ENCODE assay signal across 9 mouse cellular contexts in genomic region chr6:50536461-50536892, GRCm38 (mm10). TPM values are rescaled to one million over a fixed set of nuclear protein-coding genes. Genes with fewer than 3 reads are reported as not detected.
DNase-seq lines count a peak whose midpoint lies in the region; ATAC-seq and TF ChIP-seq lines count a peak whose summit lies in the region.
"Had no signal": no experiment of that assay in that cellular context is flagged by ENCODE, and none has a peak within 500 bp of the region (broad histone marks: within the 10 kb centered on the region; RNA-seq: fewer than 3 reads in every experiment).

No protein-coding gene starts in this region.

- peak; percentile 81 for DNase-seq in ES-E14 (ENCODE audit: low read depth, low spot score)
- DNase-seq in cerebellum, adult 11-12 months, result peak; percentile 59
- peak; percentile 88 for DNase-seq in heart, postnatal 4 days
- DNase-seq in layer of hippocampus, adult 8-10 months (ENCODE audit: low spot score in 2 of 2), result peak; percentile 50 to 57
- DNase-seq in lung, postnatal 0 days (ENCODE audit: low spot score), result peak; percentile 93
- peak; percentile 38 for DNase-seq in ovary, postnatal 10 days (ENCODE audit: low spot score)
- peak; percentile 52 to 87 for DNase-seq in thymus, postnatal 10 days (ENCODE audit: low spot score in 2 of 2)

- TF ChIP-seq EP300 in lung, postnatal 0 days (IDR thresholded peaks at IDR 0.05), result no peak

- H3K4me2 ChIP-seq in forebrain, embryonic 16.5 days (ENCODE audit: low read length), result no peak overlapping the region
- H3K4me2 ChIP-seq in lung, postnatal 0 days (replicated peaks; ENCODE audit: low read depth, low read length), result no peak overlapping the region
- H3K4me2 ChIP-seq: liver, embryonic 15.5 days had no signal

- no peak overlapping the region for H3K9ac ChIP-seq in ES-E14 (ENCODE audit: insufficient read depth, low read depth, low read length, poor library complexity, severe bottlenecking)
- H3K9ac ChIP-seq in forebrain, embryonic 16.5 days (replicated peaks; ENCODE audit: low read depth, low read length), result no peak overlapping the region
- H3K9ac ChIP-seq in lung, postnatal 0 days (replicated peaks; ENCODE audit: low read depth), result no peak overlapping the region
- H3K9ac ChIP-seq: liver, embryonic 15.5 days had no signal

- H3K9me3 ChIP-seq in ES-E14 (ENCODE audit: control insufficient read depth, insufficient read depth, low read depth, low read length), result no peaks in the 10 kb centered on the region
- H3K9me3 ChIP-seq in forebrain, embryonic 16.5 days (ENCODE audit: control insufficient read depth, low read length), result no peaks in the 10 kb centered on the region
- no peaks in the 10 kb centered on the region for H3K9me3 ChIP-seq in lung, postnatal 0 days (ENCODE audit: low read length)
- H3K9me3 ChIP-seq: liver, embryonic 15.5 days had no signal

- no peaks in the 10 kb centered on the region for H3K27me3 ChIP-seq in forebrain, embryonic 16.5 days (replicated peaks; ENCODE audit: control insufficient read depth, insufficient read depth, low read length)
- no peaks in the 10 kb centered on the region for H3K27me3 ChIP-seq in lung, postnatal 0 days (replicated peaks; ENCODE audit: insufficient read depth, low read length)

- H3K27ac ChIP-seq in ES-E14 (ENCODE audit: insufficient read depth, low read depth, low read length, poor library complexity, severe bottlenecking), result no peak overlapping the region
- H3K27ac ChIP-seq in forebrain, embryonic 16.5 days (ENCODE audit: low read length), result no peak overlapping the region
- no peak overlapping the region for H3K27ac ChIP-seq in lung, postnatal 0 days (ENCODE audit: low read length)
- H3K27ac ChIP-seq: liver, embryonic 15.5 days had no signal

- no peaks in the 10 kb centered on the region for H3K4me1 ChIP-seq in ES-E14 (ENCODE audit: control insufficient read depth in 2 of 2, insufficient read depth in 2 of 2, low read length in 2 of 2, poor library complexity in 1 of 2)
- H3K4me1 ChIP-seq in forebrain, embryonic 16.5 days (replicated peaks; ENCODE audit: control insufficient read depth, insufficient read depth, low read length), result no peaks in the 10 kb centered on the region
- H3K4me1 ChIP-seq in lung, postnatal 0 days (ENCODE audit: insufficient read depth, low read depth, low read length), result no peaks in the 10 kb centered on the region
- H3K4me1 ChIP-seq: liver, embryonic 15.5 days had no signal

- no peaks in the 10 kb centered on the region for H3K36me3 ChIP-seq in ES-E14 (ENCODE audit: control insufficient read depth, insufficient read depth, low read length, poor library complexity, severe bottlenecking)
- H3K36me3 ChIP-seq in forebrain, embryonic 16.5 days (ENCODE audit: control insufficient read depth, insufficient read depth), result no peaks in the 10 kb centered on the region
- H3K36me3 ChIP-seq in lung, postnatal 0 days (ENCODE audit: insufficient read depth, low read length), result no peaks in the 10 kb centered on the region
- H3K36me3 ChIP-seq: liver, embryonic 15.5 days had no signal

- 10% methylated on average over 7 of the region's 7 CpGs for WGBS in forebrain, embryonic 16.5 days
- 11% methylated on average over 7 of the region's 7 CpGs for WGBS in lung, postnatal 0 days

- TF ChIP-seq CTCF in lung, postnatal 0 days (IDR thresholded peaks at IDR 0.05), result peak; percentile 96

- H3K4me3 ChIP-seq in ES-E14 (ENCODE audit: insufficient read depth in 1 of 2, low read depth in 1 of 2, low read length in 2 of 2, poor library complexity in 1 of 2, severe bottlenecking in 1 of 2), result no peak overlapping the region
- no peak overlapping the region for H3K4me3 ChIP-seq in forebrain, embryonic 16.5 days (replicated peaks; ENCODE audit: low read length)
- H3K4me3 ChIP-seq in lung, postnatal 0 days (ENCODE audit: low read depth, low read length), result no peak overlapping the region
- H3K4me3 ChIP-seq: liver, embryonic 15.5 days had no signal

- ATAC-seq in forebrain, embryonic 16.5 days, result peak; percentile 91
- ATAC-seq in lung, postnatal 0 days, result peak; percentile 81

- in situ Hi-C loops in ES-E14 (cut with MboI; ENCODE audit: low sequenced_read_pairs in 2 of 2, unreplicated experiment in 2 of 2), result loop anchor here (5.0 to 10.0 kb wide), 2 partner anchors 229 to 232 kb away; no protein-coding TSS in a partner anchor

TF ChIP-seq in ES-E14, 5 proteins besides CTCF, POLR2A, EP300 and RAD21:
- no peak for TF ChIP-seq CHD2 (IDR thresholded peaks at IDR 0.05; ENCODE audit: low read depth, low read length)
- TF ChIP-seq MAFK (IDR thresholded peaks at IDR 0.05; ENCODE audit: insufficient read depth, low read depth, low read length), result no peak
- no peak for TF ChIP-seq ZNF384 (IDR thresholded peaks at IDR 0.05; ENCODE audit: low read depth, low read length)
- peak; percentile 85 for TF ChIP-seq ZC3H11A (IDR thresholded peaks at IDR 0.05; ENCODE audit: borderline replicate concordance, low read depth, low read length)
- no peak for TF ChIP-seq HCFC1 (IDR thresholded peaks at IDR 0.05; ENCODE audit: borderline replicate concordance, insufficient read depth, low read length)

RNA-seq across cellular contexts. Expression of gene Cycs, which starts 29.9 kb away (rescaled TPM):
- total RNA-seq in ES-E14 (2012; rRNA removed), result 34.7 and 52.1 TPM in 2 replicates
- 65.2 and 66.8 TPM in 2 replicates for polyA plus RNA-seq in forebrain, embryonic 16.5 days (2015; fragmentation: Nextera tagmentation; extraction: Ambion mirVana)
- total RNA-seq in heart, postnatal 4 days (2021), result 100 to 1,000 TPM; 143 to 150 TPM
- 10 to 100 TPM; 36.4 to 45.7 (median 39.8) TPM for total RNA-seq in layer of hippocampus, adult 8-10 months (2022)
- 37.1 and 39.3 TPM in 2 replicates for polyA plus RNA-seq in lung, postnatal 0 days (2015; fragmentation: Nextera tagmentation; extraction: Ambion mirVana)

RNA-seq across cellular contexts. Expression of gene 4921507P07Rik, which starts 60.0 kb away (rescaled TPM):
- 0.40 and 0.79 TPM in 2 replicates for total RNA-seq in ES-E14 (2012; rRNA removed)
- polyA plus RNA-seq in forebrain, embryonic 16.5 days (2015; fragmentation: Nextera tagmentation; extraction: Ambion mirVana), result 1.2 and 1.3 TPM in 2 replicates
- total RNA-seq in heart, postnatal 4 days (2021), result under 1 TPM; 0.36 to 0.55 TPM
- under 1 TPM; 0.12 to 0.33 (median 0.21) TPM for total RNA-seq in layer of hippocampus, adult 8-10 months (2022)
- 0.38 and 0.63 TPM in 2 replicates for polyA plus RNA-seq in lung, postnatal 0 days (2015; fragmentation: Nextera tagmentation; extraction: Ambion mirVana)

Comparison
In these comparisons a context has a peak if more than half of its experiments do, and no peak if none do; other contexts are left out.
1. DNase-seq: peak in every context shown above with its lines; median percentile 93 in lung, postnatal 0 days; 88 in heart, postnatal 4 days; 81 in ES-E14; 70 in thymus, postnatal 10 days; 59 in cerebellum, adult 11-12 months; 54 in layer of hippocampus, adult 8-10 months; 38 in ovary, postnatal 10 days.